Mouse (Mus musculus) limb, embryonic 14.5 days (tissue): ENCODE measurements at regions not wholly inside any gene's neighbourhood (a gene's known extent, or its start where the extent isn't known, plus 50 kb on each side); places are given as distances from the start of the nearest gene placed in this dataset.

Experiments
- ATAC-seq: fragments of 200-750 bp; cut with Nextera tagmentation; 2 replicates; pipeline ENCODE4 v1.8.0; 2017; ENCODE audit warnings: low read depth, moderate number of reproducible peaks, moderate TSS enrichment; ENCODE audit not compliant: low FRiP score
- DNase-seq: peaks from one replicate; pipeline ENCODE4 v3.0.0-alpha.2; 2015; ENCODE audit warnings: low spot score
- H3K27ac ChIP-seq: fragments of 300-500 bp; sonication (generic); replicated peaks from 2 replicates; pipeline ENCODE4 v1.5.1; 2014; ENCODE audit warnings: low read depth, mild to moderate bottlenecking, low read length, moderate library complexity, mixed read lengths
- H3K27me3 ChIP-seq: fragments of 300-500 bp; sonication (generic); 2 replicates; pipeline ENCODE4 v1.6.1; 2014; ENCODE audit warnings: low read length, mixed read lengths; ENCODE audit not compliant: control insufficient read depth, insufficient read depth
- H3K36me3 ChIP-seq: fragments of 300-500 bp; sonication (generic); 2 replicates; pipeline ENCODE4 v1.6.1; 2014; ENCODE audit warnings: mild to moderate bottlenecking, low read length, moderate library complexity, mixed read lengths; ENCODE audit not compliant: control insufficient read depth, insufficient read depth
- H3K4me1 ChIP-seq: fragments of 300-500 bp; sonication (generic); 2 replicates; pipeline ENCODE4 v1.6.1; 2014; ENCODE audit warnings: antibody characterized with exemption, low read length, mixed read lengths; ENCODE audit not compliant: control insufficient read depth, insufficient read depth
- H3K4me2 ChIP-seq: fragments of 300-500 bp; sonication (generic); replicated peaks from 2 replicates; pipeline ENCODE4 v1.6.1; 2014; ENCODE audit warnings: low read depth, mild to moderate bottlenecking, low read length, moderate library complexity; ENCODE audit not compliant: severe bottlenecking
- H3K4me3 ChIP-seq: fragments of 300-500 bp; sonication (generic); replicated peaks from 2 replicates; pipeline ENCODE4 v1.5.1; 2014; ENCODE audit warnings: low read length
- H3K9ac ChIP-seq: fragments of 300-500 bp; sonication (generic); 2 replicates; pipeline ENCODE4 v1.6.1; 2014; ENCODE audit warnings: mild to moderate bottlenecking, low read depth, low read length, moderate library complexity; ENCODE audit not compliant: severe bottlenecking
- H3K9me3 ChIP-seq: fragments of 300-500 bp; sonication (generic); 2 replicates; pipeline ENCODE4 v1.6.1; 2016; ENCODE audit warnings: low read length; ENCODE audit not compliant: control insufficient read depth
- POLR2A ChIP-seq: fragments of 200-500 bp; IDR thresholded peaks from 2 replicates; pipeline ENCODE4 v1.8.0; 2012; ENCODE audit warnings: inconsistent platforms, mild to moderate bottlenecking, moderate library complexity, borderline replicate concordance; ENCODE audit not compliant: insufficient read depth, insufficient read length; ENCODE audit errors: extremely low read depth
- WGBS: fragments of 180-500 bp; shearing (Covaris S2); extraction: QIAGEN DNeasy Blood & Tissue Kit; methylation state at CpG from one replicate; pipeline ENCODE4 v1.1.7; 2014; 5-methylcytosine and 5-hydroxymethylcytosine counted together

DNA sequence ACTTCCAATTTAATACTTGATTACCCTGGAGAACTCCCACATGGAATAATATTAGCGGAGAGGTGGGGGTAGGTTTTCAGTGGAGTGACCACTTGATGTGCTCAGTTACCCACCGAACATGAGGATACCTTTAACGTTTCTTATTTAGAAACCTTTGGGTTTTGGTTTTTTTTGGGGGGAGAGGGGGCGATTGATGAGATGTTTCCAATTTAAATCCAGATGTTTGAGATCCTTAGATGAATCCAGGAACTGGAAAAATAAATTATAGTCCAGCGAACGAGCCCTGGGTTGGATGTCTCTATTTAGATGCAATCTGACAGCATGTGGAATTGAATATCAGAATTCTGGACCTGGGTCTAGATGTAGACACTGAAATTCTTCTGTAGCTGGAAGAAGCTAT, 393.4 kb downstream of the Cd83 start:
- Histone ChIP-seq H3K36me3 (no peaks in the 10 kb centered on the region), H3K27ac (no peak overlapping the region), H3K4me3 (no peak overlapping the region), H3K4me1 (peaks cover 14% of the 10 kb centered on the region), H3K27me3 (no peaks in the 10 kb centered on the region), H3K4me2 (no peak overlapping the region), H3K9ac (no peak overlapping the region), H3K9me3 (no peaks in the 10 kb centered on the region)
- no peak for ATAC-seq
- no peak for DNase-seq
- 56% methylated on average over 6 of the region's 6 CpGs for WGBS
- no peak for TF ChIP-seq POLR2A

DNA sequence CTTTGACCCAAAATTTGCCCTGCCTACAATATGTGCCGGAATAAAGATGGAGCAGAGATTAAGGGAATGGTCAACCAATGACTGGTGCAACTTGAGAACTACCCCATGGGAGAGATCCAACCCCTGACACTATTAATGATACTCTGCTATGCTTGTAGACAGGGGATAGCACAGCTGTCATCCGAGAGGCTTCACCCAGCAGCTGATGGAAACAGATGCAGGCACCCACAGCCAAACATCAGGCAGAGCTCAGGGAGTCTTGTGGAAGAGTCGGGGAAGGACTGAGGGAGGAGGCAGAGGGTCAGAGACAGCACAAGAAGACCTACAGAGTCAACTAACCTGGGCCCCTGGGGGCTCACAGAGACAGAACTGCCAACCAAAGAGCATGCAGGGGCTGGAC, 395.8 kb downstream of the Cd83 start:
- no peak overlapping the region for H3K27ac ChIP-seq
- no peaks in the 10 kb centered on the region for H3K9me3 ChIP-seq
- ATAC-seq (peak; percentile 70; the same call in 1 of the 2 replicates), DNase-seq (no peak)
- no peaks in the 10 kb centered on the region for H3K36me3 ChIP-seq
- no peak overlapping the region for H3K4me3 ChIP-seq
- TF ChIP-seq POLR2A = no peak
- H3K4me1 ChIP-seq = peaks cover 11% of the 10 kb centered on the region
- H3K9ac ChIP-seq = no peak overlapping the region
- no peak overlapping the region for H3K4me2 ChIP-seq
- 78% methylated on average over 3 of the region's 3 CpGs for WGBS
- no peaks in the 10 kb centered on the region for H3K27me3 ChIP-seq

DNA sequence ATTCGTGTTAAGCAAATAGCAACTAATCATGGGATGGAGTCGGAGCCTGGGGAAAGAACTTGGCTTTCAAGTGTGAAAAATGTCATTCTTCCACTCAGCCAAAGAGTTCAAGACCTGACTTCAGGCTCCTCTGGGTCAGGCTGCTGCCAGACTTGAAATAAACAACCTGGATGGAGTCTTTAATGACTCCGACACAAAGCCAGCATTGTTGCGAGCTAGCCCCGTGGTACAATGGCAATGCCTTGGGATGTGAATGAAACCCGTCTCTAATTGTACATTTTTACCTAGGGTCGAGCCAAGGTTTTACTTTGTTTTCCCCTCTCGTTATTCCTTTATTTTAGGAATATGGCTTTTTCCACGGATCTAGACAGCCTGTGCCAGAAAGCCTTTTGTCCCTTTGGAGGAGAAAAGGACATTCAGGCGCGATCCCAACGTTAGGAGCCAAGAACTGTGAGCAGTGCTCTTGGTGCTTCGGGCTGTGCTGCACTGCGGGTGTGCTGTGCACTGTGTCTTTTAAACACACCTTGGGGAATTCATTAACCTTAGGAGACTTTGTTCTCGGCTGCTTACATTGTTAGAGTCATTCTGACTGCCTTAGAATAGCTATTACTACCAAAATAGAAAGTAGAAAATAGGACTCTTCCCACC, 398.1 kb downstream of the Cd83 start:
- no peaks in the 10 kb centered on the region for H3K27me3 ChIP-seq
- no peak for TF ChIP-seq POLR2A
- no peak overlapping the region for H3K27ac ChIP-seq
- no peak overlapping the region for H3K9ac ChIP-seq
- H3K36me3 ChIP-seq = no peaks in the 10 kb centered on the region
- ATAC-seq (0 out of 2 replicates have a peak, but pooled peaks have one; percentile 26), DNase-seq (peak; percentile 50)
- H3K4me3 ChIP-seq = no peak overlapping the region
- 31% methylated on average over 15 of the region's 15 CpGs for WGBS
- no peaks in the 10 kb centered on the region for H3K9me3 ChIP-seq
- H3K4me1 ChIP-seq = peaks cover 6% of the 10 kb centered on the region; the same call in 1 of the 2 replicates
- H3K4me2 ChIP-seq = peak overlapping the region; percentile 23

DNA sequence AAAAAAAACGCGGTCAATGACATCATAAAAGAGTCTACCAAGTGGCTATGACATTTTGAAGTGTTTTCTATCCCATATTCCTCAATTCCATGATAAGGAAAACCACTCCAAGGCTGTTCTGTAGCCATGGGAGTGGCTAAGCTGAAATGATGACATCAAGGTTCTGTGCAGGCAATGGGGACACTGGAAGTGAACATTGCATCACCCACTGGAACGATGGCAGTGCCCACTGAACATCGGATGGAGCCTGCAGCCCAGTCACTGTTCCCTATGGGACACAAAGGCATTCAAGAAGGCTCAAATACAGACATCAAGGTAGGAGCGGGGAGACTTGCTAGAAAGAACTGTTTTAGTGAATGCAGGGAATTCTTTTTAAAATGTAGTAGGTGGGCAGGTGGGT, 410.8 kb downstream of the Cd83 start:
- Histone ChIP-seq H3K4me1 (peaks cover 6% of the 10 kb centered on the region; the same call in 1 of the 2 replicates), H3K4me3 (no peak overlapping the region), H3K4me2 (no peak overlapping the region), H3K9ac (no peak overlapping the region), H3K27ac (no peak overlapping the region), H3K27me3 (no peaks in the 10 kb centered on the region), H3K9me3 (no peaks in the 10 kb centered on the region), H3K36me3 (no peaks in the 10 kb centered on the region)
- no peak for TF ChIP-seq POLR2A
- DNase-seq = no peak
- 90% methylated on average over 5 of the region's 5 CpGs for WGBS
- ATAC-seq = no peak

DNA sequence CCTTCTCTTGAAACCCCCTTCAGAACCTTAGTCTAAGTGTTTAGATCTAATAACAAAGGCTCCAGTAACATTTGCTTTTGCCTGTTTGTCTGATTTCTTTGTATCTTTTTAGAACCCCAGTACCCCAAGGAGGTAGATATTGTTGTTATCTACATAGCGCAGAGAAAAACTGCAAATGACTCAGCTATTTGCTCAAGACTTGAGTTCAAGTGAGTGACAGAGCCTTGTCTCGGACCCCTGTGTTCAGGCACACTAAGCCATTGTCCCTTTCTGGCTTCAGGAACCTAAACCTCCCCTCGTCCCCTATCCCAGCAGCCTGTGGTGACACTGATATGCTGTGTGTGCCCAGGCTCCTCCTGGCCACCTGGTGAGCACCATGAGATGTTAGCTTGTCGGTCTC, 421.5 kb downstream of the Cd83 start:
- no peak overlapping the region for H3K9ac ChIP-seq
- 93% methylated on average over 4 of the region's 4 CpGs for WGBS
- H3K4me2 ChIP-seq = no peak overlapping the region
- no peak for DNase-seq
- H3K4me1 ChIP-seq = peaks cover 24% of the 10 kb centered on the region
- no peak overlapping the region for H3K4me3 ChIP-seq
- 0 out of 2 replicates have a peak, but pooled peaks cover 7% of the 10 kb centered on the region for H3K27me3 ChIP-seq
- TF ChIP-seq POLR2A = no peak
- no peak for ATAC-seq
- no peaks in the 10 kb centered on the region for H3K36me3 ChIP-seq
- H3K9me3 ChIP-seq = no peaks in the 10 kb centered on the region
- H3K27ac ChIP-seq = no peak overlapping the region
